Mouse (Mus musculus) R1 (cell line): ENCODE results near the gene Shisa6.
"Not testable (repeated sequence)": the region's sequence is repeated elsewhere in the genome, so short reads cannot be mapped to it uniquely, and the experiment has no call there.

ENCODE experiments used
- DNase-seq: peaks from one replicate; pipeline ENCODE4 v3.0.0-alpha.2; 2018; ENCODE audit warnings: low read depth, low spot score

The Shisa6 gene

GRCm38 (mm10) chr11:66487765-66488164, 38.0 kb downstream of the Shisa6 start:
- no peak for DNase-seq

DNA sequence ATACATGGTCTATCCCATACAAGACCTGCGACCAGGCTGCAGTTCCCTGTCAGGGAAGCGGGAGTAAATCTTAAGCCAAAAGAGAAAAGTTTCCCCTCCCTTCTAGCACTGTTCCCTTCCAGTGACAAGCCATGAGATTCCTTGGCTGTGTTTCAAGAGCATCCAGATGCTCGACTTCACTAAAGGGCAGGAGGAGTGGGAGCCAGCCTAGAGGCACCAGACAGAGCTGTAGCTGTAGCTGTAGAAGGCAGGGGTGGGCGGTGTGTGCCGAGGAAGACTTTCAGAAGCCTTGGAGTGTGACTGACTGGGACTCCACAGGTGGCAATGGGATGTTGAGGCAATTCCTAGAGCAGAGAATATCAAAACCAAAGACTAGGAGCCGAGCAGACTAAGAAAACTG, 43.3 kb downstream of the Shisa6 start:
- no peak for DNase-seq

DNA sequence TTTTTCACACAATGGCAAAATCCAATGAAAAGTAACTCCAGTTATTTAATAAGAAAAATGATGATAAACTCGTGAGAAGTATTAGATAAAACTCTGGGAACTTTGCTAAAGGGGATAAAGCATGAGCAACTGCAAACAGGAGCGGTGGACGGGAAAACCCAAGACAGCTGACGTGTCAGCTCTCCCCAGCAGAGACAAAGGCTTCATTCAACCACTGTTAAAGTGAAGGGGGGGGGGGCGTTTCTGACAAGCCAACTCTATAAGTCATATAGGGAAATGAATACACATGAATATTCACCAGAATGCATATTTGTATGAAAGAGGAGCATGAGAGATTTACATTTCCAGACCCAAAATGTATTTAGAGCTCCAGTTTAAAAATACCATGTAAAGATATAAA, 83.1 kb downstream of the Shisa6 start:
- no peak for DNase-seq

GRCm38 (mm10) chr11:66426129-66426528, 99.6 kb downstream of the Shisa6 start:
- no peak for DNase-seq

- DNase-seq, result no peak
Observed at GRCm38 (mm10) chr11:66418216-66418615, 107.5 kb downstream of the Shisa6 start.

DNA sequence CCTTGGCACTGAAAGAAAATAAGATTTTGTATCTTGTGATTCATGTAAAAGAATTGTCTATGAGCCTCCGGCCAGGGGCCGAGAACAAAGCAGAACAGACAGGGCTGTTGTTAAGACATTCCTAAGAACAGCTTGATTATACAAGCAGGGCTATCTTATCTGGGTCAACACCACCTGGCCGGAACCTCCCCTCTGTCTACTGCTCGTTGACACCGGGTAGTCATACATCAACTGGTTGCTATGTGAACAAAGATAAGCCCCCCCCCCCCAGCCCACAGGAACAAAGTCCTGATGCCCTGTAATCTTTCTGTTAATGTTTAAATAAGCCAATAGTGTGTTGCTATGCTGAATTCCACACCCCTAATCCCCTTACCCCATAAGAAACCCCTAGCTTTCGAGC, 117.0 kb downstream of the Shisa6 start:
- not testable (repeated sequence) for DNase-seq

DNA sequence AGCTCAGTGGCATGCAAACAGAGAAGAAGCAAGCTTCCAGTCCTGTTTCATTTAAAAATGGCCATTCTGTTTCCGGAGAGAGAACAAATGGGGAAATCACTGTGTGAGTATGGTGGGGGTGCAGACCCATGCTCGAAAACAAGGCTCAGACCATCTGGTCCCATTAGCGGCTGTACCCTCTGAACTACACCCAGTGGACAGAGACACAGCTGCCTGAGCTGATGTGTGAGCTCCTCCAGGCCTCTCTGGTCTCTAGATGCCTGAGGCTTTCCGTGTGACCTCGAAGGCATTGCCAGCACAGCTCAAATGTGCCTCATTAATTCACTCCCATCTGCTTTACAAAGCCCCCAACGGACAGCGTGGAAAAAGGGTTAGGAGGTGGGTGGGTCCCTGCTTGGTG, 125.7 kb downstream of the Shisa6 start:
- DNase-seq, result no peak

DNA sequence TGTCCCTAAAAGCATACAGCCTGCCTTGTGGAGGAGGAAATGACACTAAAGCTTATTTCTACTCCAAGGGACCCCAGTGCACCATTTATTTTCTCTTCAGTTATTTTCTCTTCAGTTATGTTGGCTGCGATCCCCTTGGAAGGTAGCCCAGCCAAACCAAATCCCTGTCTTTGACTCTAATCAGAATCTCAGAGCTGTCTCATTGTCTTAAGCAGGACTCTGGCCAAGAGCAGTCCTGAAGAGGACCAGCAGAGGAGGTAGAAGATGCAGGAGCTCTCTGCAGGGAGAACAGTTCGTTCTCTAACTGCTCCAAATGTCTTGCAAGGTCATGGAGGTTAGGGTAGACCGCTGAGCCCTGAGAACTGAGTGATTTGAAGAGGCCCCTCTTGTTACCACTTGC, 138.2 kb downstream of the Shisa6 start:
- no peak for DNase-seq

- DNase-seq, result peak; percentile 10
Observed at GRCm38 (mm10) chr11:66371796-66372195, 154.0 kb downstream of the Shisa6 start.

DNA sequence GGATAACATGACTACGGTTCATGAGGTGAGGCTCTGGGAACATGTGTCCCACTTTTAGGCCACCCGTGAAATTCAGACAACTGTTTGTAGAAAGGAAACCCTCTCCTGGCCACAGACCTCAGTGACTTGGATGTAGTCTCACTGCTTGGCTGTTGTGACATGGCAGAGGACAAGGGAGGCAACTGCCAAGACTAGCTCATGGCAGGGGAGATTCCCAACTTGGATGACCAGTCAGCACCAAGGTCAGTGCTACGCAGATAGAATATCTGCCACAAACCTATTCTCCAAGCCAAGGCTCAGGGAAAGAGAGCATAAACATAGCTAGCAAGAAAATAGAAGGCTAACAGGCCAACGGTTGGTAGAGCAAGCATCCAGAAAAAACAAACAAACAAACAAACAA, 156.0 kb downstream of the Shisa6 start:
- DNase-seq, result no peak

- no peak for DNase-seq
Observed at GRCm38 (mm10) chr11:66366809-66367685, 158.7 kb downstream of the Shisa6 start.

GRCm38 (mm10) chr11:66359811-66360210, 166.0 kb downstream of the Shisa6 start:
- no peak for DNase-seq

DNA sequence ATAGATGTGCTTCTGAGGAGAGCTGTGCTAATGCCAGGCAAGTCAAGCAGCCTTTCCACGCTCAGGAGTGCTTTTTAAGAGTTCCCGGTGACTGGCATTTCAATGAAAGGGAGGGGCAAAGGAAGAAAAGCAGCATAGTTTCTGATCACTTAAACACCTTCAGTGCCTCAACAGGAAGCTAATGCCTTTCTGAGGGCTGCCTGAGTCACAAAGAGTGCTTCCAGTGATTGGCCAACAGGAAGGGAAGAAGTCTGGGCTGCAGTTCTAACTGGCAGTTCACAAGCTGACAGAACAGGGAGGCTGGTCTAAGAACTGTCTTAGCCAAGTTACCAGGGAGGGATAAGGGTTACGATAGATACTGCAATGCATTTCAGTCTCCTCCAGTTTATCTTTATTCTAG, 180.9 kb downstream of the Shisa6 start:
- DNase-seq, result no peak

- DNase-seq, result no peak
Observed at GRCm38 (mm10) chr11:66336313-66336712, 189.5 kb downstream of the Shisa6 start.

DNA sequence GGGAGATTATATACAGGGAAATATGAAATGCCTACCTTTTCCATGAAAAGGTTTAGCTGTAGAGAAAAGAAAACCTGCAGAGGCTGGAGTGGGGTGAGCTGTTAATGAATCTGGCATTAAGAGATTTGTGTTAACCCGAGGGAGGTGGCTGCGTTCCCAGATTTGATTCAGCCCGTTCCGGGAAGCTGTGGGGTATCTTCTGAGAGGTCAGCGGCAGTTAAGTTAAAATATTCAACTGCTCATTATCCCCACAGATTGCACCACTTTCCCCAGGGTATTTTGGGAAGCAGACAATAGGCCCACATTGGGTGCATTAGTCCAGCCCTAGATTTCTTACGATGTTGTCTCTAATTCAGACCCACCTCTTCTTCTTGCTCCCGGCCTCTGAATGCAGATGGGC, 213.0 kb downstream of the Shisa6 start:
- no peak for DNase-seq

DNA sequence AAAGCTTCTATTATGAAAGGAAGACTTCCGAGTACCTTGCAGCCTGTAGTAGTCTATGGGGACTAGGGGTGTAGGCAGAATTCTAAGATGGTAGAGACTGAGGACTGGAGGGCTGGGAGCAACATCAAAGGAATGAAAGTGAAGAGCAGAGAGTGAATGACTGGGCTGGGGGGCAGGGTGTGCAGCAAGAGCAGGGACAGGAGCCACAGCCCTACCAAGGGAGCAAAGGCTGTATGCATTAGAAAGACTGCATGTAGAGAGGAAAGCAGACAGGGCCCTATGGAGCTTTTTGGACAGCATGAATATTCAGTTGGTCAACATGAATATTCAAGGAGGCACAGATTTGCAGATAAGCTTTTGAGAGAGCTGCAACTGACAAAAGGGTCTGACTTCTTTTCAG, 221.4 kb downstream of the Shisa6 start:
- peak; percentile 75 for DNase-seq

DNA sequence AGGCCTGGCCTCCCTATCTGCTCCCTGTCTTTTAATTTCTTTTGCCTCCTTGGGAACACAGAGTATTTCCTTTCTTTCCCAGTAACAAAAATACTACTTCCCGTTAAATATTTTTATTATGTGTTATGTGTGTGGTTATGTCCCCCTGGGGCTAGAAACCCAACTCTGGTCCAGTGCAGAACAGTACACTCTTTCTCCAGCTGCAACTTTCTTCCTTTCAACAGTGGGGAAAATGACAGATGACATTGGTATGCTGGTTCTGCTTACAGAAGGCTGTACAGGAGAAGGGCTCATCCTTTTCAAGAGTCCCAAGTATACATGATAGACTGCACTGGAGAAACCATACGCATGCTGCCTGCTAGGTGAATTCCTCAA, 251.1 kb downstream of the Shisa6 start:
- DNase-seq, result no peak

GRCm38 (mm10) chr11:66273904-66274706, 251.7 kb downstream of the Shisa6 start:
- no peak for DNase-seq

DNA sequence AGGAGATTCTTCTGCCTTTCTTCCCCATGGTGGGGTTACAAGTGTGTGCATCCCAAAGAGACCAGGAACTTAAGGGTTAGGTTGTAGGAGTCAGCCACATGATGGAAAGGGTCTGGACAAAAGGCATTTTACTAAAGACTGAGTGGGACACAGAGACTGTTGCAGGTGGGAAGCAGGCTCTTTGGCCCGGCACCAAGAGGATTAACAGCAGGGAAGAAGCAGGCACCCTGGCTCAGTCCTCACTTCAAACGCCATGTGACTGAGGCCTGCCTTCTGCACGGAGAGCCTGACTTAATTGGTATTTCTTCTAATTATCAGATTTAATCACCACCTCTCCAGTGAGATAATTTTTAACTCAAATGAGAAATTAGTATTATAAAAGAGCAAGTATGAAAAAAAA, 258.7 kb downstream of the Shisa6 start:
- DNase-seq, result no peak

GRCm38 (mm10) chr11:66265336-66265990, 260.3 kb downstream of the Shisa6 start:
- DNase-seq, result no peak

- no peak for DNase-seq
Observed at GRCm38 (mm10) chr11:66260205-66260604, 265.6 kb downstream of the Shisa6 start.

- peak; percentile 67 for DNase-seq
Observed at GRCm38 (mm10) chr11:66258851-66259250, 266.9 kb downstream of the Shisa6 start.
